Mouse (Mus musculus): ENCODE results near the gene Usp43. TPM values are rescaled to one million over a fixed set of nuclear protein-coding genes. Genes with fewer than 3 reads are reported as not detected.
A peak's percentile ranks its signal among the peaks of the same experiment; 100 is the strongest.

Gene Usp43
- polyA plus RNA-seq, 1 experiment from 2014 or later, result 0.77 TPM

- no peaks in the 10 kb centered on the region for H3K9me3 ChIP-seq
- no peak overlapping the region for H3K9ac ChIP-seq
- H3K27me3 ChIP-seq, result peaks cover 24% of the 10 kb centered on the region
- no peak for ATAC-seq (ENCODE audit: low FRiP score)
- H3K27ac ChIP-seq, result no peak overlapping the region
- H3K4me2 ChIP-seq, result no peak overlapping the region
- WGBS, result 89% methylated on average over 13 of the region's 13 CpGs
- H3K36me3 ChIP-seq (replicated peaks), result no peaks in the 10 kb centered on the region
- H3K4me1 ChIP-seq, result peaks cover 17% of the 10 kb centered on the region
- H3K4me3 ChIP-seq (replicated peaks), result no peak overlapping the region
Measured at GRCm38 (mm10) chr11:67925000-67925399, 3.0 kb upstream of the Usp43 start.

- 89% methylated on average over 5 of the region's 5 CpGs for WGBS
- no peak for ATAC-seq (ENCODE audit: low FRiP score)
- no peak overlapping the region for H3K9ac ChIP-seq
- no peaks in the 10 kb centered on the region for H3K36me3 ChIP-seq (replicated peaks)
- peaks cover 17% of the 10 kb centered on the region for H3K4me1 ChIP-seq
- no peak overlapping the region for H3K4me2 ChIP-seq
- peaks cover 36% of the 10 kb centered on the region for H3K27me3 ChIP-seq
- no peak overlapping the region for H3K27ac ChIP-seq
- no peaks in the 10 kb centered on the region for H3K9me3 ChIP-seq
- H3K4me3 ChIP-seq (replicated peaks), result no peak overlapping the region
Measured at GRCm38 (mm10) chr11:67923720-67924119, 1.8 kb upstream of the Usp43 start.

- Histone ChIP-seq H3K9me3 (no peaks in the 10 kb centered on the region), H3K27me3 (peaks cover 39% of the 10 kb centered on the region), H3K4me1 (peaks cover 17% of the 10 kb centered on the region), H3K4me3 (replicated peaks) (peak overlapping the region; percentile 78), H3K27ac (no peak overlapping the region), H3K36me3 (replicated peaks) (no peaks in the 10 kb centered on the region), H3K9ac (no peak overlapping the region), H3K4me2 (peak overlapping the region; percentile 100)
- ATAC-seq (ENCODE audit: low FRiP score), result peak; percentile 82; the same call in 1 of the 2 replicates
- under 1% methylated on average over 12 of the region's 12 CpGs for WGBS
Measured at GRCm38 (mm10) chr11:67922755-67923125, 787 bp upstream of the Usp43 start.

GRCm38 (mm10) chr11:67921091-67921826 is 694 bp downstream of the Usp43 start:
- no peaks in the 10 kb centered on the region for H3K36me3 ChIP-seq (replicated peaks)
- WGBS, result 2% methylated on average over 47 of the region's 47 CpGs
- H3K9me3 ChIP-seq, result no peaks in the 10 kb centered on the region
- peak overlapping the region; percentile 69 for H3K9ac ChIP-seq
- peaks cover 17% of the 10 kb centered on the region for H3K4me1 ChIP-seq
- H3K4me2 ChIP-seq, result peak overlapping the region; percentile 100
- peaks cover 39% of the 10 kb centered on the region for H3K27me3 ChIP-seq
- no peak overlapping the region for H3K27ac ChIP-seq
- peak overlapping the region; percentile 78 for H3K4me3 ChIP-seq (replicated peaks)
- 0 out of 2 replicates have a peak, but pooled peaks have one; percentile 20 for ATAC-seq (ENCODE audit: low FRiP score)

GRCm38 (mm10) chr11:67920226-67920960 is 1.6 kb downstream of the Usp43 start:
- H3K27ac ChIP-seq, result no peak overlapping the region
- peaks cover 17% of the 10 kb centered on the region for H3K4me1 ChIP-seq
- no peaks in the 10 kb centered on the region for H3K36me3 ChIP-seq (replicated peaks)
- H3K4me3 ChIP-seq (replicated peaks), result no peak overlapping the region
- no peaks in the 10 kb centered on the region for H3K9me3 ChIP-seq
- no peak overlapping the region for H3K9ac ChIP-seq
- no peak for ATAC-seq (ENCODE audit: low FRiP score)
- peak overlapping the region; percentile 100; the same call in 1 of the 2 replicates for H3K4me2 ChIP-seq
- peaks cover 39% of the 10 kb centered on the region for H3K27me3 ChIP-seq
- WGBS, result 58% methylated on average over 9 of the region's 9 CpGs

GRCm38 (mm10) chr11:67919593-67919992 is 2.4 kb downstream of the Usp43 start:
- Histone ChIP-seq H3K9me3 (no peaks in the 10 kb centered on the region), H3K9ac (no peak overlapping the region), H3K27ac (no peak overlapping the region), H3K4me2 (no peak overlapping the region), H3K4me1 (peaks cover 17% of the 10 kb centered on the region), H3K36me3 (replicated peaks) (no peaks in the 10 kb centered on the region), H3K27me3 (peaks cover 39% of the 10 kb centered on the region), H3K4me3 (replicated peaks) (no peak overlapping the region)
- WGBS, result 85% methylated on average over 5 of the region's 5 CpGs
- ATAC-seq (ENCODE audit: low FRiP score), result no peak

GRCm38 (mm10) chr11:67917126-67917525 is 4.8 kb downstream of the Usp43 start:
- ATAC-seq (ENCODE audit: low FRiP score), result no peak
- Histone ChIP-seq H3K36me3 (replicated peaks) (no peaks in the 10 kb centered on the region), H3K4me1 (peaks cover 11% of the 10 kb centered on the region), H3K27ac (no peak overlapping the region), H3K4me3 (replicated peaks) (no peak overlapping the region), H3K9me3 (no peaks in the 10 kb centered on the region), H3K9ac (no peak overlapping the region), H3K27me3 (peaks cover 38% of the 10 kb centered on the region), H3K4me2 (no peak overlapping the region)
- WGBS, result 81% methylated on average over 3 of the region's 3 CpGs

- Histone ChIP-seq H3K27ac (no peak overlapping the region), H3K4me2 (no peak overlapping the region), H3K36me3 (replicated peaks) (no peaks in the 10 kb centered on the region), H3K4me3 (replicated peaks) (no peak overlapping the region), H3K27me3 (peaks cover 2% of the 10 kb centered on the region; the same call in 1 of the 2 replicates), H3K9ac (no peak overlapping the region), H3K4me1 (no peaks in the 10 kb centered on the region), H3K9me3 (no peaks in the 10 kb centered on the region)
- no peak for ATAC-seq (ENCODE audit: low FRiP score)
- WGBS, result 93% methylated on average over 5 of the region's 5 CpGs
Measured at GRCm38 (mm10) chr11:67911074-67911473, 10.9 kb downstream of the Usp43 start.

- no peak for ATAC-seq (ENCODE audit: low FRiP score)
- Histone ChIP-seq H3K36me3 (replicated peaks) (no peaks in the 10 kb centered on the region), H3K9ac (no peak overlapping the region), H3K27me3 (no peaks in the 10 kb centered on the region), H3K4me2 (no peak overlapping the region), H3K27ac (no peak overlapping the region), H3K9me3 (no peaks in the 10 kb centered on the region), H3K4me3 (replicated peaks) (no peak overlapping the region), H3K4me1 (no peaks in the 10 kb centered on the region)
- WGBS, result 90% methylated on average over 4 of the region's 4 CpGs
Measured at GRCm38 (mm10) chr11:67903756-67904155, 18.2 kb downstream of the Usp43 start.

GRCm38 (mm10) chr11:67897064-67897560 is 24.8 kb downstream of the Usp43 start:
- Histone ChIP-seq H3K27me3 (no peaks in the 10 kb centered on the region), H3K36me3 (replicated peaks) (no peaks in the 10 kb centered on the region), H3K4me3 (replicated peaks) (no peak overlapping the region), H3K27ac (no peak overlapping the region), H3K9ac (no peak overlapping the region), H3K9me3 (no peaks in the 10 kb centered on the region), H3K4me1 (peaks cover 2% of the 10 kb centered on the region; the same call in 1 of the 2 replicates), H3K4me2 (no peak overlapping the region)
- 66% methylated on average over 8 of the region's 8 CpGs for WGBS
- no peak for ATAC-seq (ENCODE audit: low FRiP score)

GRCm38 (mm10) chr11:67895641-67896040 is 26.3 kb downstream of the Usp43 start:
- Histone ChIP-seq H3K27me3 (no peaks in the 10 kb centered on the region), H3K4me3 (replicated peaks) (no peak overlapping the region), H3K36me3 (replicated peaks) (no peaks in the 10 kb centered on the region), H3K9me3 (no peaks in the 10 kb centered on the region), H3K9ac (no peak overlapping the region), H3K4me1 (peaks cover 2% of the 10 kb centered on the region; the same call in 1 of the 2 replicates), H3K27ac (no peak overlapping the region), H3K4me2 (no peak overlapping the region)
- 76% methylated on average over 7 of the region's 7 CpGs for WGBS
- no peak for ATAC-seq (ENCODE audit: low FRiP score)

- Histone ChIP-seq H3K9ac (no peak overlapping the region), H3K4me1 (no peaks in the 10 kb centered on the region), H3K27ac (no peak overlapping the region), H3K36me3 (replicated peaks) (no peaks in the 10 kb centered on the region), H3K4me2 (no peak overlapping the region), H3K9me3 (peaks cover 6% of the 10 kb centered on the region; the same call in 1 of the 2 replicates), H3K4me3 (replicated peaks) (no peak overlapping the region), H3K27me3 (no peaks in the 10 kb centered on the region)
- 84% methylated on average over 5 of the region's 5 CpGs for WGBS
- no peak for ATAC-seq (ENCODE audit: low FRiP score)
Measured at GRCm38 (mm10) chr11:67888521-67888920, 33.4 kb downstream of the Usp43 start.
